ENCODE assay signal across 8 mouse cellular contexts in the genomic region with DNA sequence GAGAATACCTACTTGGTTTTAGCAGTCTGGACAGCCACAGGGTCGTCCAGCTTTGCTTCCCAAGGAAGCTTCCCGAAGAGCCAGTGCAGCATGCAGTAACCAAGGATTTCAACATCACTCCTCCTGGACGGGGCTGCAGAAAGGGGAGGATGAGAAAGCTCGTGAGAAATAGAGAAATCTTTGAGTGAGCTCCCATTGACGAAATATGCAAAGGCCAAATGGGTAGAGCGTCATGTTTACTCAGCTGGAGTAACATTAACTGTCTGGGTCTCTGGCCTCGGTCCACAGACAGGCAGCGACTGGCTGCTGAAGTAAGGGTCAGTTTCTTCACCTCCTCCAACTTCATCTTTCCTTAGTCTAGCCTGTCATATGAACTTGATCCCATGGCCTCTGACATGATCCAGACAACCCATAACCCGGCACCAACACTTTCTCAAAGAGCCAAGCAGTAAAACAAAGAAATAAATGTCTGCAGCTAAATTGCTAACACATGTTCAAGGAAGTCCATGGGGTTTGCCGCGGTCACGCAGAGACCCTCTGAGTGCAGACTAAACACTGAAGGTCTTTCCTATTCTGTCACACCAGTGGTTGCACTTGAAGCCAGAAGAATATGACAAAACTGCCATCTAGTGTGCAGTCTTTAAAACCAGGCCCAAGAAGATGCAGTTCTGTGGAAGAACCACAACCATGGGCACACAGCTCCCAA.
DNase-seq lines count a peak whose midpoint lies in the region; ATAC-seq and TF ChIP-seq lines count a peak whose summit lies in the region.

No protein-coding gene starts in this region.

- H3K9ac ChIP-seq in embryonic facial prominence, embryonic 15.5 days = no peak overlapping the region
- H3K9ac ChIP-seq in heart, embryonic 13.5 days = no peak overlapping the region
- no peak overlapping the region for H3K9ac ChIP-seq in kidney, embryonic 15.5 days
- no peak overlapping the region for H3K9ac ChIP-seq in limb, embryonic 14.5 days (ENCODE audit: low read depth, low read length, severe bottlenecking)
- no peak overlapping the region for H3K9ac ChIP-seq in neural tube, embryonic 11.5 days (ENCODE audit: low read length)

- TF ChIP-seq CTCF in thymus, adult 2 months (IDR thresholded peaks at IDR 0.05; ENCODE audit: borderline replicate concordance, control insufficient read depth, extremely low read depth, insufficient read depth, low read length, poor library complexity) = no peak

- H3K9me3 ChIP-seq in embryonic facial prominence, embryonic 15.5 days (replicated peaks) = no peaks in the 10 kb centered on the region
- H3K9me3 ChIP-seq in heart, embryonic 13.5 days = no peaks in the 10 kb centered on the region
- H3K9me3 ChIP-seq in kidney, embryonic 15.5 days (replicated peaks) = no peaks in the 10 kb centered on the region
- no peaks in the 10 kb centered on the region for H3K9me3 ChIP-seq in limb, embryonic 14.5 days (ENCODE audit: control insufficient read depth, low read length)
- H3K9me3 ChIP-seq in neural tube, embryonic 11.5 days (ENCODE audit: control insufficient read depth, low read length) = no peaks in the 10 kb centered on the region

- peak; percentile 76 for ATAC-seq in embryonic facial prominence, embryonic 15.5 days (ENCODE audit: insufficient number of reproducible peaks, low FRiP score, low TSS enrichment, low read depth)
- ATAC-seq in heart, embryonic 13.5 days (ENCODE audit: extremely low read depth, insufficient number of reproducible peaks, low FRiP score, low TSS enrichment) = peak; percentile 51; the same call in 1 of the 2 replicates
- ATAC-seq in kidney, embryonic 15.5 days (replicated peaks; ENCODE audit: low FRiP score) = peak; percentile 97
- ATAC-seq in limb, embryonic 14.5 days (ENCODE audit: low FRiP score, low read depth) = peak; percentile 89
- peak; percentile 53; the same call in 1 of the 2 replicates for ATAC-seq in neural tube, embryonic 11.5 days (ENCODE audit: insufficient read depth, low FRiP score, low TSS enrichment)

- no peak for TF ChIP-seq POLR2A in limb, embryonic 14.5 days (IDR thresholded peaks at IDR 0.05; ENCODE audit: borderline replicate concordance, extremely low read depth, insufficient read depth, insufficient read length)
- TF ChIP-seq POLR2A in thymus, adult 2 months (IDR thresholded peaks at IDR 0.05; ENCODE audit: control insufficient read depth, extremely low read depth, insufficient read depth, low read length, poor library complexity) = no peak

- 0 out of 2 replicates have a peak, but pooled peaks cover 3% of the 10 kb centered on the region for H3K4me1 ChIP-seq in embryonic facial prominence, embryonic 15.5 days
- 0 out of 2 replicates have a peak, but pooled peaks cover 3% of the 10 kb centered on the region for H3K4me1 ChIP-seq in heart, embryonic 13.5 days
- no peaks in the 10 kb centered on the region for H3K4me1 ChIP-seq in kidney, embryonic 15.5 days
- H3K4me1 ChIP-seq in limb, embryonic 14.5 days (ENCODE audit: control insufficient read depth, insufficient read depth, low read length) = peaks cover 19% of the 10 kb centered on the region
- no peaks in the 10 kb centered on the region for H3K4me1 ChIP-seq in neural tube, embryonic 11.5 days (ENCODE audit: control insufficient read depth, insufficient read depth, low read length)
- no peaks in the 10 kb centered on the region for H3K4me1 ChIP-seq in thymus, adult 2 months (replicated peaks; ENCODE audit: control insufficient read depth, insufficient read depth, low read length)

- peak; percentile 33 for DNase-seq in adrenal gland, adult 2 months
- DNase-seq in adrenal gland, adult 18-20 months (ENCODE audit: low spot score in 2 of 2) = no peak
- peak; percentile 73 for DNase-seq in limb, embryonic 14.5 days (ENCODE audit: low spot score)
- DNase-seq in neural tube, embryonic 11.5 days (ENCODE audit: low spot score) = peak; percentile 55
- DNase-seq in thymus, adult 2 months = no peak

- no peaks in the 10 kb centered on the region for H3K27me3 ChIP-seq in embryonic facial prominence, embryonic 15.5 days
- no peaks in the 10 kb centered on the region for H3K27me3 ChIP-seq in heart, embryonic 13.5 days (replicated peaks)
- no peaks in the 10 kb centered on the region for H3K27me3 ChIP-seq in kidney, embryonic 15.5 days
- no peaks in the 10 kb centered on the region for H3K27me3 ChIP-seq in limb, embryonic 14.5 days (ENCODE audit: control insufficient read depth, insufficient read depth, low read length)
- no peaks in the 10 kb centered on the region for H3K27me3 ChIP-seq in neural tube, embryonic 11.5 days (ENCODE audit: control insufficient read depth, insufficient read depth, low read length)
- H3K27me3 ChIP-seq in thymus, adult 2 months (ENCODE audit: control insufficient read depth, insufficient read depth, low read length) = no peaks in the 10 kb centered on the region

- no peaks in the 10 kb centered on the region for H3K36me3 ChIP-seq in embryonic facial prominence, embryonic 15.5 days
- H3K36me3 ChIP-seq in heart, embryonic 13.5 days = peaks cover 5% of the 10 kb centered on the region
- 0 out of 2 replicates have a peak, but pooled peaks cover 2% of the 10 kb centered on the region for H3K36me3 ChIP-seq in kidney, embryonic 15.5 days
- no peaks in the 10 kb centered on the region for H3K36me3 ChIP-seq in limb, embryonic 14.5 days (ENCODE audit: control insufficient read depth, insufficient read depth, low read length)
- no peaks in the 10 kb centered on the region for H3K36me3 ChIP-seq in neural tube, embryonic 11.5 days (ENCODE audit: control insufficient read depth, insufficient read depth, low read length)
- no peaks in the 10 kb centered on the region for H3K36me3 ChIP-seq in thymus, adult 2 months (ENCODE audit: control insufficient read depth, insufficient read depth, low read length)

- no peak overlapping the region for H3K4me3 ChIP-seq in embryonic facial prominence, embryonic 15.5 days (replicated peaks)
- H3K4me3 ChIP-seq in heart, embryonic 13.5 days = no peak overlapping the region
- H3K4me3 ChIP-seq in kidney, embryonic 15.5 days (replicated peaks) = no peak overlapping the region
- 0 out of 2 replicates have a peak overlapping the region, but pooled peaks have one; percentile 2 for H3K4me3 ChIP-seq in limb, embryonic 14.5 days (replicated peaks; ENCODE audit: low read length)
- no peak overlapping the region for H3K4me3 ChIP-seq in neural tube, embryonic 11.5 days (ENCODE audit: low read depth, low read length)
- H3K4me3 ChIP-seq in thymus, adult 2 months (ENCODE audit: control insufficient read depth, insufficient read depth, low read length) = no peak overlapping the region

- 26% methylated on average over 12 of the region's 12 CpGs for WGBS in embryonic facial prominence, embryonic 15.5 days
- WGBS in heart, embryonic 13.5 days = 50% methylated on average over 12 of the region's 12 CpGs
- WGBS in kidney, embryonic 15.5 days = 23% methylated on average over 12 of the region's 12 CpGs
- 15% methylated on average over 12 of the region's 12 CpGs for WGBS in limb, embryonic 14.5 days
- 54% methylated on average over 12 of the region's 12 CpGs for WGBS in neural tube, embryonic 11.5 days
- WGBS in thymus, adult 2 months = 98% methylated on average over 12 of the region's 12 CpGs

- no peak overlapping the region; the same call in 1 of the 2 replicates for H3K27ac ChIP-seq in embryonic facial prominence, embryonic 15.5 days (replicated peaks)
- H3K27ac ChIP-seq in heart, embryonic 13.5 days (replicated peaks) = peak overlapping the region; percentile 46
- H3K27ac ChIP-seq in kidney, embryonic 15.5 days = no peak overlapping the region
- peak overlapping the region; percentile 29 for H3K27ac ChIP-seq in limb, embryonic 14.5 days (replicated peaks; ENCODE audit: low read depth, low read length)
- 0 out of 2 replicates have a peak overlapping the region, but pooled peaks have one; percentile 3 for H3K27ac ChIP-seq in neural tube, embryonic 11.5 days (ENCODE audit: low read depth, low read length)
- H3K27ac ChIP-seq in thymus, adult 2 months (ENCODE audit: control insufficient read depth, insufficient read depth, low read length) = no peak overlapping the region

- no peak overlapping the region; the same call in 1 of the 2 replicates for H3K4me2 ChIP-seq in embryonic facial prominence, embryonic 15.5 days (replicated peaks)
- H3K4me2 ChIP-seq in heart, embryonic 13.5 days = peak overlapping the region; percentile 21
- H3K4me2 ChIP-seq in kidney, embryonic 15.5 days = no peak overlapping the region
- H3K4me2 ChIP-seq in limb, embryonic 14.5 days (replicated peaks; ENCODE audit: low read depth, low read length, severe bottlenecking) = peak overlapping the region; percentile 25; the same call in 1 of the 2 replicates
- H3K4me2 ChIP-seq in neural tube, embryonic 11.5 days (ENCODE audit: low read depth) = no peak overlapping the region

Comparison
In these comparisons a context has a peak if more than half of its experiments do, and no peak if none do; other contexts are left out.
1. DNase-seq: peak in adrenal gland, adult 2 months (single experiment), limb, embryonic 14.5 days (single experiment) and neural tube, embryonic 11.5 days (single experiment); none in adrenal gland, adult 18-20 months (0 of 2) and thymus, adult 2 months (single experiment).
2. H3K27ac ChIP-seq: peak in heart, embryonic 13.5 days (single experiment), limb, embryonic 14.5 days (single experiment) and neural tube, embryonic 11.5 days (single experiment); none in embryonic facial prominence, embryonic 15.5 days (single experiment), kidney, embryonic 15.5 days (single experiment) and thymus, adult 2 months (single experiment).
3. H3K4me2 ChIP-seq: peak in heart, embryonic 13.5 days (single experiment) and limb, embryonic 14.5 days (single experiment); none in embryonic facial prominence, embryonic 15.5 days (single experiment), kidney, embryonic 15.5 days (single experiment) and neural tube, embryonic 11.5 days (single experiment).
4. Peak in every context shown above with its lines, with median percentiles within 50 percentile points of each other: ATAC-seq.